Mouse (Mus musculus): ENCODE results near the gene Tns1. TPM values are rescaled to one million over a fixed set of nuclear protein-coding genes. Genes with fewer than 3 reads are reported as not detected.

Tns1 gene
- total and polyA plus RNA-seq, 3 experiments: 0.11 TPM; not detected in 2

DNA sequence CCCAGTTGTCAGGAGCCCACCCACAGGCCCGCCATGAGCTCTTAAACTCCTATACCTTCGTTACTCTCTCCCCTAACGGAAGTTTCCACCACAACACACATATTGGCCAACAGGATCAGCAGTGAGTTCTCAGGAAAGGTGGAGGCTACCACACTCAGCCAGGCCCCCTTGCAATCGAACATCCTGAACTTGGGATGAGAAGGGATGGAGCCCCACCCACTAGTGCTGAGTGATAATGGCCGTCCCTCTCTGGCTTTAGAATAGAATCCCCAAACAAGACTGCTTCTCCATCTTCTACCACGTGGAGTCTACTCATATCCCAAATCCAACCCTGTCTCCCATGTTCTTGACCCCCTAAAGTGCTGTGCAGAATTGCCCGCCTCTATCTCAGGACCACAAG lies 131.0 kb downstream of the Tns1 start:
- Histone ChIP-seq H3K9me3 (replicated peaks; ENCODE audit: insufficient read depth, low read length) (no peaks in the 10 kb centered on the region), H3K79me2 (ENCODE audit: control insufficient read depth, insufficient read depth, low read length, poor library complexity) (no peaks in the 10 kb centered on the region), H3K4me3 (ENCODE audit: control insufficient read depth in 1 of 2, insufficient read depth in 1 of 2, low read depth in 2 of 2, low read length in 2 of 2) (no peak overlapping the region), H3K9ac (ENCODE audit: control insufficient read depth, low read depth, low read length, poor library complexity, severe bottlenecking) (no peak overlapping the region), H3K27me3 (ENCODE audit: control insufficient read depth in 1 of 2, insufficient read depth in 2 of 2, low read length in 2 of 2) (no peaks in the 10 kb centered on the region), H3K36me3 (ENCODE audit: control insufficient read depth in 1 of 2, insufficient read depth in 2 of 2, low read length in 2 of 2) (no peaks in the 10 kb centered on the region), H3K4me1 (ENCODE audit: control insufficient read depth in 1 of 2, insufficient read depth in 2 of 2, low read length in 2 of 2) (no peaks in the 10 kb centered on the region), H3K27ac (ENCODE audit: control insufficient read depth, low read depth, low read length) (no peak overlapping the region)
- TF ChIP-seq TAL1 (IDR thresholded peaks at IDR 0.05; ENCODE audit: low read length) (no peak), SIN3A (IDR thresholded peaks at IDR 0.05; ENCODE audit: low read length) (no peak), USF1 (IDR thresholded peaks at IDR 0.05; ENCODE audit: low read depth, low read length) (no peak), MYC (IDR thresholded peaks at IDR 0.05; ENCODE audit: low read depth, low read length) (no peak), MEF2A (IDR thresholded peaks at IDR 0.05; ENCODE audit: extremely low read depth, insufficient replicate concordance, low read depth, low read length, poor library complexity, severe bottlenecking) (no peak), ZMIZ1 (IDR thresholded peaks at IDR 0.05; ENCODE audit: low read depth, low read length) (no peak), JUND (IDR thresholded peaks at IDR 0.05; ENCODE audit: low read depth, low read length) (no peak)
- DNase-seq (ENCODE audit: low read depth, low spot score): no peak

DNA sequence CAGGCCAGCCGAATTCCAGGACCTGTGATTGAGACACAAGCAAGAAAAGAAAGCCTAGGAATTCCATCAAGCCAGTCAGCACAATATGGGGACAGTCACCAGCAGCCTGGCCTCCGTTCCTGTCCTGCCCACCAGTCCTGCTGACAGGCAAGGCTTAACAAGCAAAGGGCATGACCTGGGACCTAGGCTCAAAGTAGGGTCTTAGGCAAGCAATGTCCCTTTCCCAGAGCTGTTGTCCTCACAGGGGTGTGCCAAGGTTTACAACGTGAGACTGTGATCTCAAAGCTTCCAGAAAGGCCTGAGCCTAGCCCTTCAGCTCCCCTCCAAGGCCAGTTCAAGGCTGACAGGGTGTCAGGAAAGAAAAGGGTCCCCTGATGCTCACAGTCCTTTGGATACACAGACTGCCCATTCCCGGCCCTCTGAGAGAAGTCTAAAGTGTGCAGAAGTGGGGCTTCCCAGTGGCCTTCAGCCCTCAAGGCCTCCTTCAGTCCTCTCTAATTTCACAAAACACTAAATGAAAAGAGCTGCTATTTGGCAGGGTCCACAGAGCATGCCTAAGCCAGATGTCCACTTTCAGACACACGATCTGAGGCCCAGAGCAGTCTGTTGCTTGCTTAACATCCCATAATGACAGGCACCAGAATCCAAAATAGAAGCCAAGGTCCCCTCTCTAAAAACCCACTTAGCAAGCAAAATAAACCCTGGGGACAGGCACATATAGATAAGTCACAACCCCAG lies 131.9 kb downstream of the Tns1 start:
- H3K4me1 ChIP-seq (ENCODE audit: control insufficient read depth in 1 of 2, insufficient read depth in 2 of 2, low read length in 2 of 2): no peaks in the 10 kb centered on the region
- TF ChIP-seq TBP (IDR thresholded peaks at IDR 0.05; ENCODE audit: low read depth, low read length): no peak
- no peak for TF ChIP-seq NELFE (IDR thresholded peaks at IDR 0.05; ENCODE audit: low read depth, low read length)
- no peak for TF ChIP-seq TAL1 (IDR thresholded peaks at IDR 0.05; ENCODE audit: low read length)
- TF ChIP-seq SMC3 (IDR thresholded peaks at IDR 0.05; ENCODE audit: low read depth, low read length): no peak
- no peak for TF ChIP-seq HCFC1 (IDR thresholded peaks at IDR 0.05; ENCODE audit: low read depth, low read length)
- TF ChIP-seq NRF1 (IDR thresholded peaks at IDR 0.05; ENCODE audit: insufficient read depth, low read depth, low read length, poor library complexity, severe bottlenecking): no peak
- TF ChIP-seq MYB (IDR thresholded peaks at IDR 0.05; ENCODE audit: low read depth, low read length): no peak
- TF ChIP-seq ZC3H11A (IDR thresholded peaks at IDR 0.05; ENCODE audit: low read depth, low read length): no peak
- no peak for TF ChIP-seq RCOR1 (IDR thresholded peaks at IDR 0.05; ENCODE audit: low read depth, low read length)
- no peak for TF ChIP-seq CHD2 (IDR thresholded peaks at IDR 0.05; ENCODE audit: low read length)
- no peak for TF ChIP-seq MAZ (IDR thresholded peaks at IDR 0.05; ENCODE audit: low read depth, low read length)
- no peak for TF ChIP-seq RAD21 (IDR thresholded peaks at IDR 0.05; ENCODE audit: low read depth, low read length)
- no peak for TF ChIP-seq ZKSCAN1 (IDR thresholded peaks at IDR 0.05; ENCODE audit: low read depth, low read length)
- no peak for TF ChIP-seq UBTF (IDR thresholded peaks at IDR 0.05; ENCODE audit: borderline replicate concordance, insufficient read depth, low read depth, low read length)
- TF ChIP-seq GABPA (IDR thresholded peaks at IDR 0.05; ENCODE audit: low read depth, low read length): no peak
- no peak for TF ChIP-seq MAX (IDR thresholded peaks at IDR 0.05; ENCODE audit: low read length)
- TF ChIP-seq ELF1 (IDR thresholded peaks at IDR 0.05; ENCODE audit: low read depth, low read length): no peak
- TF ChIP-seq KAT2A (conservative IDR thresholded peaks at IDR 0.05; ENCODE audit: low read depth, low read length): no peak
- TF ChIP-seq CTCF (IDR thresholded peaks at IDR 0.05 in 2 of 3, conservative IDR thresholded peaks at IDR 0.05 in 1 of 3; ENCODE audit: control insufficient read depth in 1 of 3, insufficient read depth in 1 of 3, low read depth in 2 of 3, low read length in 3 of 3, poor library complexity in 1 of 3, severe bottlenecking in 1 of 3): no peak
- no peak for TF ChIP-seq JUND (IDR thresholded peaks at IDR 0.05; ENCODE audit: low read depth, low read length)
- no peaks in the 10 kb centered on the region for H3K9me3 ChIP-seq (replicated peaks; ENCODE audit: insufficient read depth, low read length)
- H3K27ac ChIP-seq (ENCODE audit: control insufficient read depth, low read depth, low read length): no peak overlapping the region
- no peaks in the 10 kb centered on the region for H3K36me3 ChIP-seq (ENCODE audit: control insufficient read depth in 1 of 2, insufficient read depth in 2 of 2, low read length in 2 of 2)
- H3K4me3 ChIP-seq (ENCODE audit: control insufficient read depth in 1 of 2, insufficient read depth in 1 of 2, low read depth in 2 of 2, low read length in 2 of 2): no peak overlapping the region
- no peak for DNase-seq (ENCODE audit: low read depth, low spot score)
- no peaks in the 10 kb centered on the region for H3K79me2 ChIP-seq (ENCODE audit: control insufficient read depth, insufficient read depth, low read length, poor library complexity)
- H3K9ac ChIP-seq (ENCODE audit: control insufficient read depth, low read depth, low read length, poor library complexity, severe bottlenecking): no peak overlapping the region
- no peaks in the 10 kb centered on the region for H3K27me3 ChIP-seq (ENCODE audit: control insufficient read depth in 1 of 2, insufficient read depth in 2 of 2, low read length in 2 of 2)
